Mouse (Mus musculus) bone marrow macrophage, adult 2 months (primary cell): Measurements from ENCODE around the gene Olfr667. TPM values are rescaled to one million over a fixed set of nuclear protein-coding genes. Genes with fewer than 3 reads are reported as not detected.
"Not testable (repeated sequence)": the region's sequence is repeated elsewhere in the genome, so short reads cannot be mapped to it uniquely, and the experiment has no call there.

Experiments
- H3K27ac ChIP-seq: 2 replicates; pipeline ENCODE4 v1.5.1; 2012; ENCODE audit warnings: low read depth, low read length; ENCODE audit not compliant: insufficient read depth
- H3K4me1 ChIP-seq: 2 replicates; pipeline ENCODE4 v1.6.1; 2012; ENCODE audit warnings: low read length; ENCODE audit not compliant: control insufficient read depth, insufficient read depth
- H3K4me3 ChIP-seq: 2 replicates; pipeline ENCODE4 v1.5.1; 2012; ENCODE audit warnings: mild to moderate bottlenecking, low read length, moderate library complexity; ENCODE audit not compliant: insufficient read depth
- CTCF ChIP-seq: IDR thresholded peaks from 2 replicates; pipeline ENCODE4 v1.5.1; 2012; ENCODE audit warnings: low read depth, mild to moderate bottlenecking, low read length, moderate library complexity
- POLR2A ChIP-seq: IDR thresholded peaks from 2 replicates; pipeline ENCODE4 v1.6.1; 2012; ENCODE audit warnings: mild to moderate bottlenecking, low read depth, low read length, borderline replicate concordance
- polyA plus RNA-seq: library from polyadenylated mRNA; stranded (reverse); fragments of >200 nt; gene quantifications from 2 replicates; pipeline ENCODE4 v1.2.4, GENCODE M21; 2012; ENCODE audit not compliant: missing spikeins, insufficient read depth, insufficient read length

The Olfr667 gene
- not detected in 2 replicates for polyA plus RNA-seq

DNA sequence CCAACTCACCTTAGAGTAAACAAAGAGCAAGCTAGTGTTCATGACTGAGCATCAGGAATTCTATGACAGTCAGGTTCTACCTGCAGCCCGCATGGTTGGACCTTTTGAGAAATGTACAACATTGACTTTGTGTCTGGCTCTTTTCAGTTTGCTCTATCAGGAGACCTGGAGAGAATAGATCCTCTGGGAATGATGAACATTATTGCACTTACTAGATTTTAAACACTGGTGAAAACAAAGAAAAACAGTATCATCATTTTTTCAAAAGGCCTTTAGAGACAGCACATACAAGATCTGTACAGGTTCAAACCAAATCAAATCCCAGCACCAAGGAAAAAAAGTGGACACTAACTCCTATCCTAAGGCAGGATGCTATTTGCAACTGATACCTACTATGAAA, at the start of gene Olfr667:
Olfr667 (minus strand) TSS at position 101 of the 400 bp plus-strand sequence.
- Histone ChIP-seq H3K4me3 (no peak within 1 kb of the TSS), H3K27ac (no peak within 1 kb of the TSS), H3K4me1 (no peaks in the 10 kb centered on the region)
- TF ChIP-seq CTCF (no peak), POLR2A (no peak)

DNA sequence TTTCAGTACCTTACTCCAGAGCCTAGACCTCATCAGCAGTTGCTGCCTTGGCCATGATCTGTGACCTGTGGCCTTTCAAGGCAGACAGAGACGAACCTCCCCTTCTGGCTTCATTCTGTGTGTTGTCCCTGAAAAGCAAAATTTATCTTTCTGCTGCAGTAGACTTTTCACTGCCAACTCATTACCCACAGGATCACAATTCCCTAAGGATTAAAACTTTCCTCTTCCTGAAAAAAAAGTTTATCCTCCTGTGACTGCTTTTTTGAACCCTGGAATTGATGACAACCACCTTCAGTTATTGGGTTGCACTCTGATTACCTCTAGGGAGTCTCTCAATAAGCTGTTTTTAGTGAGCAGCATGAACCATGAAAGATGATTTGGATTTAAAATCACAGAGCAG, 41.2 kb upstream of the Olfr667 start, which contains the start of gene Olfr670:
Olfr670 (minus strand) TSS at position 101 of the 400 bp plus-strand sequence.
- H3K27ac ChIP-seq = no peak within 1 kb of the TSS
- no peak within 1 kb of the TSS for H3K4me3 ChIP-seq
- no peaks in the 10 kb centered on the region for H3K4me1 ChIP-seq
- TF ChIP-seq POLR2A (no peak), CTCF (no peak)

DNA sequence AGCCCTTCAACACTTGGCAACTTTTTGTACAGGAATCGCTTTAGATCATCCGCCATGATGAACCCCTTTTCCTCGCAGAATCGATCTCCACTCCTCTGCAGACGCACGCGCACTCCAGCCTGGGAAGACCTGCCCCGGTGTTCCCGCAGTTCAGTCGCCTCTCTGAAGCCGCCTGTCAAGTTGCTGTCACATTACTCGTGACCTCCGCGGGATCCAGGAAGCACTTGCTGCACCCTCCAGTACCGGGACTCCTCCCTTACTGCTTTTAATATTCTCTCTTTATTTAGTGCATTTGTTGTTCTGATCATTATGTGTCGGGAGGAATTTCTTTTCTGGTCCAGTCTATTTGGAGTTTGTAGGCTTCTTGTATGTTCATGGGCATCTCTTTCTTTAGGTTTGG, 29.0 kb upstream of the Olfr667 start:
- not testable (repeated sequence) for H3K4me1 ChIP-seq

DNA sequence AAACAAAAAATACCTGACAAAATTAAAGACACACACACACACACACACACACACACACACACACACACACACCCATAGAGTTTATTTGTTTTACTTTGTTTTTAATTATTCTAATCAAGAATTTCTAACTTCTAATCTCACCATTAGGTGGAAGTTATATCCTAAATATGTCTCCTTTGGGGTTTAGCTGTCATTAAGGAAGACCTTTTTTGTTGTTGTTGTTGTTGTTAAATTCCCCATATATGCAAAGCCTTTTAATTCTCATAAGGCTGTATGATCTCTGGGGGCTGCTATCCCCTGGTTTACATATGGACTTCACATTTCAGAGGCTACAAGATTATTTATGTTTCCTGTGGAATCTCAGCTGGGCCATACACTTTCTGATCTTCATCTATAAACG, 12.7 kb upstream of the Olfr667 start, which contains the start of gene Olfr669:
Olfr669 (plus strand) TSS at position 301 of the 400 bp plus-strand sequence.
- TF ChIP-seq POLR2A = no peak
- no peaks in the 10 kb centered on the region for H3K4me1 ChIP-seq
- no peak within 1 kb of the TSS for H3K27ac ChIP-seq
- H3K4me3 ChIP-seq = no peak within 1 kb of the TSS

More for the DNA sequence above, 29.0 kb upstream of the Olfr667 start:
- H3K27ac ChIP-seq, H3K4me3 ChIP-seq: not testable (repeated sequence)

DNA sequence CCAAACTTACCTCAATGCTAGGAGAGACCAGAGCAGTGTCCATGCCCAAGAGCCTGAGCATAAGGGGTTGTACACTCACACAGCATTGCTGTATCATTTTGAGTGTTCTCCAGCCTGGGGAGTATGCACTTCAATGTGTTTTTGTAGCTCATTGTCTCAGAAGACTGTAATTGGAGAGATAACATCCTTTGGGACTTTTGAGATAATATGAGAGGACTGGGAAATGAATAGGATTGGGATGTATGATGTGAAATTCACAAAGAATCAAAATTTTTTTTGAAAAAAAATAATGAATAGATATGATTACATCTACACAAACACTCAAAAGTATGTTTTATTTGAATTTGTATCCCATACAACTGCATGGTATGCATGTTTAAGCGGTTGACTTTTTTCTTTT, 6.7 kb upstream of the Olfr667 start, which contains the start of gene Olfr668:
Olfr668 (minus strand) TSS at position 101 of the 400 bp plus-strand sequence.
- Histone ChIP-seq H3K27ac (no peak within 1 kb of the TSS), H3K4me1 (no peaks in the 10 kb centered on the region), H3K4me3 (no peak within 1 kb of the TSS)
- no peak for TF ChIP-seq CTCF
- TF ChIP-seq POLR2A = no peak

DNA sequence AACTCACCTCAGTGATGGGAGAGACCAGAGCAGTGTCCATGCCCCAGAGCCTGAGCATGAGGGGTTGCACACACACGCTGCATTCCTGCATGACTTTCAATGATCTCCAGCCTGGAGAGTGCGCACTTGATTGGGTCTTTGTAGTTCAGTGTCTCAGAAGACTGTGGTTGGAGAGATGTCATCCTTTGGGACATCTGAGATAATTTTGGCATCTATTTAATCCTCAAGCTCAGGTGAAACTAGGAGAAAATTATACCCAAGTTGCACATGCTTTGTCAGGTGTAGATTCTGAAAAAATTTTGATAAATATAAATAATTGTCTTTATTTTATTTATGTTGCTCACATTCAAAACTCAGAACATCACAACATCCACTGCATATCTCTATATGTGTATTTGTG, 25.4 kb downstream of the Olfr667 start, which contains the start of gene Olfr666:
Olfr666 (minus strand) TSS at position 101 of the 400 bp plus-strand sequence.
- no peak within 1 kb of the TSS for H3K4me3 ChIP-seq
- TF ChIP-seq CTCF = no peak
- TF ChIP-seq POLR2A = no peak
- H3K27ac ChIP-seq = no peak within 1 kb of the TSS
- H3K4me1 ChIP-seq = no peaks in the 10 kb centered on the region

DNA sequence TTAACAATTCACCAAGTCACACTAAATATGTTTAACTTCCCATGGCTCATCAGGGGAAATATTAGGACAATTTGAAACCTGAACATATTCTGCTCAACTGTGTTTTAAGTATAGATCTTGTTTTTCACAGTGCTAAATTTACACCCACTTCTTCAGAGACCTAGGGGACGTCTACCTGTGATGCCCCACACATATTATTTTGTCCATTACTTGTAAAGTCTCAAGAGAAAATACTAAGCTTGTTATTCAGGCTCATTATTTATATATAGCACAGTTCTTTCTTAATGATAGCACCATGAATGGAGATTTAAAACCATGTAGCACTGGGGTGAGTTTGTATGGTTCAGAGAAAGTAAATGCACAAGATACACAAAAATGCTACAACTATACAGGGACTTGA, 43.6 kb downstream of the Olfr667 start, which contains the start of gene Olfr665:
Olfr665 (plus strand) TSS at position 301 of the 400 bp plus-strand sequence.
- no peaks in the 10 kb centered on the region for H3K4me1 ChIP-seq
- no peak within 1 kb of the TSS for H3K4me3 ChIP-seq
- no peak within 1 kb of the TSS for H3K27ac ChIP-seq
- no peak for TF ChIP-seq CTCF

Other genes starting within 250 kb of the Olfr667 start
- gene Olfr661, start 235.0 kb downstream of the Olfr667 start, polyA plus RNA-seq = not detected in 2 replicates
- not detected in 2 replicates for gene Usp17le, start 144.0 kb downstream of the Olfr667 start, polyA plus RNA-seq
- gene Usp17lb, start 78.9 kb downstream of the Olfr667 start, polyA plus RNA-seq = not detected in 2 replicates
- gene Usp17la, start 64.5 kb downstream of the Olfr667 start, polyA plus RNA-seq = not detected in 2 replicates
- not detected in 2 replicates for gene Olfr665, start 43.5 kb downstream of the Olfr667 start, polyA plus RNA-seq
- not detected in 2 replicates for gene Olfr666, start 25.5 kb downstream of the Olfr667 start, polyA plus RNA-seq
- gene Olfr668, start 6.6 kb upstream of the Olfr667 start, polyA plus RNA-seq = not detected in 2 replicates
- gene Olfr669, start 12.8 kb upstream of the Olfr667 start, polyA plus RNA-seq = not detected in 2 replicates
- gene Olfr670, start 41.1 kb upstream of the Olfr667 start, polyA plus RNA-seq = not detected in 2 replicates
- not detected in 2 replicates for gene Olfr671, start 57.6 kb upstream of the Olfr667 start, polyA plus RNA-seq
- gene Olfr672, start 80.5 kb upstream of the Olfr667 start, polyA plus RNA-seq = not detected in 2 replicates
- not detected in 2 replicates for gene Olfr675, start 107.0 kb upstream of the Olfr667 start, polyA plus RNA-seq
- not detected in 2 replicates for gene Olfr676, start 111.2 kb upstream of the Olfr667 start, polyA plus RNA-seq
- gene Olfr677, start 129.9 kb upstream of the Olfr667 start, polyA plus RNA-seq = not detected in 2 replicates
- not detected in 2 replicates for gene Olfr678, start 143.0 kb upstream of the Olfr667 start, polyA plus RNA-seq
- gene Olfr679, start 159.7 kb upstream of the Olfr667 start, polyA plus RNA-seq = not detected in 2 replicates
- gene Olfr680-ps1, start 171.3 kb upstream of the Olfr667 start, polyA plus RNA-seq = not detected in 2 replicates
- gene Olfr681, start 195.4 kb upstream of the Olfr667 start, polyA plus RNA-seq = not detected in 2 replicates
- gene Olfr683, start 225.5 kb upstream of the Olfr667 start, polyA plus RNA-seq = not detected in 2 replicates
- gene Olfr684, start 242.2 kb upstream of the Olfr667 start, polyA plus RNA-seq = not detected in 2 replicates